Mouse (Mus musculus) right cerebral cortex, postnatal 4 days (tissue): Measurements from ENCODE around the gene Olfr1387.
"Not testable (repeated sequence)": the region's sequence is repeated elsewhere in the genome, so short reads cannot be mapped to it uniquely, and the experiment has no call there.

ENCODE experiments used
- DNase-seq: peaks from one replicate; pipeline ENCODE4 v3.0.0-alpha.2; 2022

The Olfr1387 gene

DNA sequence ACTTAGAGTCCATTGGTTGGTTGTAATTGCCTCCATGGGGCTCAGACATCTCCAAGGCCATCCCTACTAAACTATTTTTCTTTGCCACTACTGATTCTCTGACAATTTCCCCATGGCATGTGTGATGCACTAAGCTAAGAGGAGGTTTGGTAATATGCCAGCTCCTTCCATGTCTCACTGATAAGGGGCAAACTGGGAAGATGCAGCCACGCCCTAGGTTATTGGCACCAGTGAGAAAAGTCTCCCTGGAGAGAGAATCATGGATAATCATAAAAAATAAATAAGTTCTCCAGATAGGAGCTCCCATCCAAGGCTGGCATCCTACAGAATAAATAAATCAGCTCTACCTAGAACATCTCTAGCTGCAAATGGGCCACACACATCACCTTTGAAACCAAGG is at the start of gene Olfr1387:
Gene Olfr1387, plus strand, starts transcription at position 301 of the 400 bp plus-strand sequence.
- no peak for DNase-seq

DNA sequence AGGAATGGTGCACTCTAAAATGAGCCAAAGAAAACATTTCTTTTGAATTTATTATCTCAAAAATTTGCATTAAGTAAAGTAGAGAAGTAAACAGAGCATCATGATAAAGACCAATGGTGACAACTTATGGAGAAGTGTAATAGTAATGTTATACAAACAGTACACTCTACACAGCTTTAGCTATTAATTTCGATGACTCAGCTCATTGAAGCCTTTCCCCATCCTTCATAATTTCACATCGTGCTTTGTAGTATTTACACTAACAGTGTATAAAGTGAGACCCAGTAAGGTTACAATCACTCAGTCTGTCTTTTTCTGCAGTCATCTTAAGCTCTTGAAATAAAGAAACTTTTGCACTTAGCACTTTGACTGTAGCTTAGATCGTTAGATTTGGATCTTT is 48.4 kb upstream of the Olfr1387 start:
- DNase-seq: no peak

DNA sequence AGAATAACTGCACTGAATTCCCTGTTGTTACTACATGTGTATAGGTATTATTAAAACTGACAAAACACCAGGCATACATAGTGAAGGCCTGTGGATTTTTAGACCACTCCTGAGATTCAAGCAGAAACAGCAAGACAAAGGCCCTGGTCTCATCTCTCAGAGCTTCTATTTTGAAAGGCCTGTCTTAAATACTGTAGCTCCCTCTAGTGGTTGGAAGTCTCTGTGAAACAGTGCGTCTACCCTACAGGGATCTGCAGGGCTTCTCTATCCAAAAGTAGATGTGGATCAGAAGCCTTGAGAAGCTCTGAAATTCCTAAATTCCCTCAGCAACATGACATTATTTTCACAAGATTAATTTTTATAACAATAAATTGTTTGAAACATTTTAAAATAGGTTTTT is 44.6 kb upstream of the Olfr1387 start:
- DNase-seq: no peak

DNA sequence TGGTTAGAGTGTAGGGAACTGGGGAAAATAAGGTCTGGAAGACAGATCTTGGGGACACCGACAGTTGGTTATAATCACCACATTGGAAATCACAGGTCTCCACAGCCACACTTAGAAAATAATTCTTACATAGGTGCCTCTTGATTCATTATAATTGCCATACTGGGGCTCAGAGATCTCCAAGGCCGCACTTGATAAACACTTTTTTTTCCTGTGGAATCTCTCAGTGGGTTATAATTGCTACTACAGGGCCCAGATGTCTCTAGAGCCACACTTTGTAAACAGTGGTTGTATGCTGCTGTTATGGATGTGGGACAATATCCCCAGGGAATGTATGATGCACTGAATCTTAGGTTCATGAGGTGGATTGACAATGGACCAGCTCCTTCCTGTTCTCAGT is 32.4 kb upstream of the Olfr1387 start, which contains the start of gene Olfr1389:
Gene Olfr1389, plus strand, starts transcription at position 301 of the 400 bp plus-strand sequence.
- no peak for DNase-seq

DNA sequence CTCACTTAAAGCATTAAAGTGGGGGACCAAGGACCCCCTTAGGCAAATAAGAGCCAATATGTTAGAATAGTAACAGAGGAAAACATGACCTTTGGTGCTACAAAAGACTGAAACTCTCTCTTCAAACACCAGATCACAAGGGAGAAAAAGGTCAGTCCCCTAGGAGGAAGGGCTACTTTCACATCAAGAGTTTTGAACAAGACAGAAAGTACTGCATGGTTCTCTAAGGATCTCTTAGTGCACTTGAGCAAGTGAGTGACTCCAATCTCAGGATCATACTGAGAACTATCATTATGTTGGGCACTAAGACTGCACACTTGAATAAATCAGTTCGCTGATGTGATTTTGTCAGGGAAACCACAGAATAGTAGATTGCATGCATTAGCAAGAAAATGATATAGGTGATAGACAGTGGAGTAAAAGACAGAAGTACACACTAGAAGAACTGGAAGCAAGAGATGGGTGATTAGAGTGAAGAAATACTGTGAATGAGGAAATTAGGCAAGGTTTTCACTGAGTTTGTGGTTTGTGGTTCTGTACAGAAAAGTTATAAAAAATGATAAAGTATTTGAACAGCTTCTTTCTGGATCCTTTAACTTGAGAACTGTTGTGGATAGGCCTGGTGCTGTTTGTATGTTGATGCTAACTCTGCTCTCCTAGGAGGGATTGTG is 29.8 kb upstream of the Olfr1387 start:
- no peak for DNase-seq

DNA sequence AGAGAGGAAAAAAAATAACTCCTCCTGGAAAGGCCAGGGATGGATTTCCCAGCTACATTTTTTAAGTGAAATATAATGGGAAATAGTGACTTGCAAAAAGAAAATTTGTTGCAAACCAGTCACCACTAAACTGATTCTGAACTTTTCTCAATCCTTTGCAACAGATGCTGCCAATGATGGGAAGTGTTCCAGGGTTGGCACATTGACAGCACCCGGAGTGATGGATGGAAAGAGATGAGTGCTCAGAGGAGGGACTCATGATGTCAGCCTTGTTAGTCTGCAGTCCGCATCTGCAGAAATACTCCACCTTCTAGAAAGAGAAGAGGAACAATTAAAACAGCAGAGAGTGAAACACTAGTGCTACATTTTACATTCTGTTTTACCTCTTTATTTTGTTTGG is 25.5 kb upstream of the Olfr1387 start:
- peak; percentile 17 for DNase-seq

DNA sequence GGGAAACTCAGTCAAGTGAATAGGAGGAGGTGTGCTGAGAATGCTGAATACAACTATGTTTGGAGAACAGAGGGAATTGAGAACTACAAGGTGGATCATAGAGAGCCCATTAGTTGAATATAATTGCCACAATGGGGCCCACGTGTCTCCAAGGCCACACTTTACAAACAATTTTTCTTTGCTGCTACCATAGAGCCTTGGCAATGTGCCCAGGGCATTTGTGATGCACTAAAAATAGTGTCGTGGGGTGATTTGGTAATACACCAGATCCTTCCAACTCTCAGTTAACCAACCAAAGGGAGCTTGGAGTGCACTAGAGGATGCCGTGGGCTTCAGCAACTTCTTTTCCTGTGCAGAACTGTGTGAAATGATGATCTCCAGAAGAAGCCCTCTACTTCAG is 18.7 kb upstream of the Olfr1387 start, which contains the start of gene Olfr1388:
Gene Olfr1388, plus strand, starts transcription at position 214 of the 400 bp plus-strand sequence.
- no peak for DNase-seq

DNA sequence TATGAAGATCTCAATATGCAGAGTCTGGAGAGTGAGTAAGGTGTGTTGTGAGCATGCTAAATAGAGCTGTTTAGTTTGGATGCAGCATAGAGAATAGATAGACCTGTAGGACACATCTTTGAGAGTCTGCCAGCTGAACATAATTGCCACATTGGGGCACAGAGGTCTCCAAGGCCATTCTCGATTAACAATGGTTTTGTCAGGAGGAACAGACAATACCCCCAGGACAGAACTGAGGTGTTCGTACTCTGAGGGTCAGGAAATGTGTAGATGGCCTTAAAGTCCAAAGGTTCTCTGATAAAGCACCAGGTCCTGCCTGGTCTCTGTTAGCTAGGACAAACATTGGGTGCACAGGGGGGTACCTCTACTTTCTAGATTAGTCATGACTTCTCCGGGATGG is 9.6 kb downstream of the Olfr1387 start, which contains the start of gene Olfr1386:
Gene Olfr1386, plus strand, starts transcription at position 301 of the 400 bp plus-strand sequence.
- not testable (repeated sequence) for DNase-seq

DNA sequence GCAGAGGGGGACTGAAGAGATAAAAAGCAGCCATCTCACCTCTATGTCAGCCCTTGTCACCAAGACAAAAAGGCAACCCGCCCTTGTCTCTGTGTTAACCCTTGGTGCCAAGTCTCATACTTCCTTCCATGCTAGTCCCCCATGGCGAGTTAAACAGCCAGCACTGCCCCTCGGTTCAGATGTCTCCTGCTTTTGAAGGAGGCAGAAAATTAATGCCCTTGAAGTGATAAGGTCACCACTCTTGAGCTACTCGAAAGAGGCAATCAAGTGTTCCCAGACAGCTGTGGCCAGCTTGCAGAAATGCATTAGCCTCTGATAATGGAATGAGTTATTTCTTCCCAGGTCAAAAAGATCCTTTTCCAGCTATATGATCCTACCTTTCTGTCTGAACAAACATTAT is 30.8 kb downstream of the Olfr1387 start:
- DNase-seq: no peak

DNA sequence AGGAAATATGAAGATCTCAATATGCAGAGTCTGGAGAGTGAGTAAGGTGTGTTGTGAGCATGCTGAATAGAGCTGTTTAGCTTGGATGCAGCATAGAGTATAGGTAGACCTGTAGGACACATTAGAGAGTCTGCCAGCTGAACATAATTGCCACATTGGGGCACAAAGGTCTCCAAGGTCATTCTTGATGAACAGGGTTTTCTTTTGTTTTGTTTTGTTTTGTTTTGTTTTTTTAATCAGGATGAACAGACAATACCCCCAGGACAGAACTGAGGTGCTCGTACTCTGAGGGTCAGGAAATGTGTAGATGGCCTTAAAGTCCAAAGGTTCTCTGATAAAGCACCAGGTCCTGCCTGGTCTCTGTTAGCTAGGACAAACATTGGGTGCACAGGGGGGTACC is 33.6 kb downstream of the Olfr1387 start, which contains the start of gene Olfr1385:
Gene Olfr1385, plus strand, starts transcription at position 301 of the 400 bp plus-strand sequence.
- DNase-seq: not testable (repeated sequence)
